Mouse (Mus musculus) testis, adult 2 months (tissue): ENCODE measurements around the gene Clca4a. TPM values are rescaled to one million over a fixed set of nuclear protein-coding genes. Genes with fewer than 3 reads are reported as not detected.

ENCODE experiments used
- H3K27ac ChIP-seq: fragments of 200-500 bp; 2 replicates; pipeline ENCODE4 v1.5.1; 2012; ENCODE audit warnings: low read depth, low read length; ENCODE audit not compliant: control insufficient read depth, insufficient read depth
- H3K27me3 ChIP-seq: fragments of 200-500 bp; 2 replicates; pipeline ENCODE4 v1.6.1; 2012; ENCODE audit warnings: mild to moderate bottlenecking, low read length, moderate library complexity; ENCODE audit not compliant: control insufficient read depth, insufficient read depth
- H3K36me3 ChIP-seq: fragments of 200-500 bp; 2 replicates; pipeline ENCODE4 v1.6.1; 2012; ENCODE audit warnings: mild to moderate bottlenecking, low read length; ENCODE audit not compliant: control insufficient read depth, insufficient read depth
- H3K4me1 ChIP-seq: fragments of 200-500 bp; 2 replicates; pipeline ENCODE4 v1.6.1; 2012; ENCODE audit warnings: low read length; ENCODE audit not compliant: control insufficient read depth, insufficient read depth
- H3K4me3 ChIP-seq: fragments of 200-500 bp; 2 replicates; pipeline ENCODE4 v1.5.1; 2012; ENCODE audit warnings: low read depth, mild to moderate bottlenecking, low read length, moderate library complexity, mixed read lengths; ENCODE audit not compliant: control insufficient read depth
- CTCF ChIP-seq: fragments of 200-500 bp; IDR thresholded peaks from 2 replicates; pipeline ENCODE4 v1.5.1; 2012; ENCODE audit warnings: low read depth, mild to moderate bottlenecking, inconsistent platforms, low read length, moderate library complexity; ENCODE audit not compliant: control insufficient read depth, insufficient read depth, insufficient replicate concordance
- POLR2A ChIP-seq: fragments of 200-500 bp; IDR thresholded peaks from 2 replicates; pipeline ENCODE4 v1.6.1; 2012; ENCODE audit warnings: low read depth, mild to moderate bottlenecking, inconsistent platforms, low read length, moderate library complexity; ENCODE audit not compliant: control insufficient read depth
- polyA plus RNA-seq: library from polyadenylated mRNA; depleted of rRNA; stranded (reverse); fragments of >200 nt; gene quantifications from 2 replicates; pipeline ENCODE4 v1.2.3, GENCODE M21; 2012; rRNA removed

Clca4a gene
- not detected in 2 replicates for polyA plus RNA-seq

GRCm38 (mm10) chr3:144974945-144975344, at the start of gene Clca4a:
Gene Clca4a, minus strand, starts transcription at chr3:144975045.
- no peaks in the 10 kb centered on the region for H3K27me3 ChIP-seq
- no peak for TF ChIP-seq CTCF
- no peak for TF ChIP-seq POLR2A
- H3K4me1 ChIP-seq = no peaks in the 10 kb centered on the region
- H3K4me3 ChIP-seq = no peak within 1 kb of the TSS
- no peaks in the 10 kb centered on the region for H3K36me3 ChIP-seq
- no peak within 1 kb of the TSS for H3K27ac ChIP-seq

GRCm38 (mm10) chr3:145017807-145018206, 43.0 kb upstream of the Clca4a start:
- no peak for TF ChIP-seq CTCF
- TF ChIP-seq POLR2A = no peak
- Histone ChIP-seq H3K36me3 (no peaks in the 10 kb centered on the region), H3K4me1 (no peaks in the 10 kb centered on the region), H3K27ac (no peak overlapping the region), H3K27me3 (no peaks in the 10 kb centered on the region), H3K4me3 (no peak overlapping the region)

- no peaks in the 10 kb centered on the region for H3K36me3 ChIP-seq
- no peaks in the 10 kb centered on the region for H3K27me3 ChIP-seq
- no peaks in the 10 kb centered on the region for H3K4me1 ChIP-seq
- TF ChIP-seq CTCF (no peak), POLR2A (no peak)
- no peak overlapping the region for H3K4me3 ChIP-seq
- no peak overlapping the region for H3K27ac ChIP-seq
Observed at GRCm38 (mm10) chr3:145004422-145004821, 29.6 kb upstream of the Clca4a start.

- Histone ChIP-seq H3K4me1 (no peaks in the 10 kb centered on the region), H3K27ac (no peak overlapping the region), H3K36me3 (no peaks in the 10 kb centered on the region), H3K27me3 (no peaks in the 10 kb centered on the region), H3K4me3 (no peak overlapping the region)
- TF ChIP-seq CTCF = no peak
- no peak for TF ChIP-seq POLR2A
Observed at GRCm38 (mm10) chr3:145000912-145001311, 26.1 kb upstream of the Clca4a start.

GRCm38 (mm10) chr3:144993055-144993454, 18.2 kb upstream of the Clca4a start:
- Histone ChIP-seq H3K36me3 (no peaks in the 10 kb centered on the region), H3K27ac (no peak overlapping the region), H3K4me3 (no peak overlapping the region), H3K4me1 (no peaks in the 10 kb centered on the region), H3K27me3 (no peaks in the 10 kb centered on the region)
- no peak for TF ChIP-seq CTCF
- TF ChIP-seq POLR2A = no peak

GRCm38 (mm10) chr3:144992618-144993017, 17.8 kb upstream of the Clca4a start:
- no peak overlapping the region for H3K4me3 ChIP-seq
- H3K27me3 ChIP-seq = no peaks in the 10 kb centered on the region
- no peak overlapping the region for H3K27ac ChIP-seq
- no peaks in the 10 kb centered on the region for H3K36me3 ChIP-seq
- H3K4me1 ChIP-seq = no peaks in the 10 kb centered on the region
- TF ChIP-seq CTCF (no peak), POLR2A (no peak)

- Histone ChIP-seq H3K4me1 (no peaks in the 10 kb centered on the region), H3K36me3 (no peaks in the 10 kb centered on the region), H3K27me3 (no peaks in the 10 kb centered on the region), H3K27ac (no peak overlapping the region), H3K4me3 (no peak overlapping the region)
- TF ChIP-seq POLR2A = no peak
- no peak for TF ChIP-seq CTCF
Observed at GRCm38 (mm10) chr3:144985890-144986289, 11.0 kb upstream of the Clca4a start.

- Histone ChIP-seq H3K27me3 (no peaks in the 10 kb centered on the region), H3K4me3 (no peak overlapping the region), H3K27ac (no peak overlapping the region), H3K36me3 (no peaks in the 10 kb centered on the region), H3K4me1 (no peaks in the 10 kb centered on the region)
- TF ChIP-seq POLR2A (no peak), CTCF (no peak)
Observed at GRCm38 (mm10) chr3:144980551-144980950, 5.7 kb upstream of the Clca4a start.
